Comparison of ENCODE assay signal across 9 mouse cellular contexts in genomic region chr12:40133194-40133572, GRCm38 (mm10). TPM values are rescaled to one million over a fixed set of nuclear protein-coding genes. Genes with fewer than 3 reads are reported as not detected.
DNase-seq lines count a peak whose midpoint lies in the region; ATAC-seq lines count a peak whose summit lies in the region.
"Had no signal": no experiment of that assay in that cellular context is flagged by ENCODE, and none has a peak within 500 bp of the region (broad histone marks: within the 10 kb centered on the region; RNA-seq: fewer than 3 reads in every experiment).

No protein-coding gene starts in this region.

- H3K9ac ChIP-seq in kidney, embryonic 14.5 days (ENCODE audit: low read depth, low read length), result peak overlapping the region; percentile 42; the same call in 1 of the 2 replicates
- no peak overlapping the region for H3K9ac ChIP-seq in embryonic facial prominence, embryonic 14.5 days (ENCODE audit: low read depth, low read length)
- H3K9ac ChIP-seq in intestine, embryonic 15.5 days, result no peak overlapping the region
- H3K9ac ChIP-seq in midbrain, embryonic 15.5 days, result peak overlapping the region; percentile 41; the same call in 1 of the 2 replicates

- peak overlapping the region; percentile 51 for H3K4me3 ChIP-seq in kidney, embryonic 14.5 days (ENCODE audit: low read length)
- peak overlapping the region; percentile 46 for H3K4me3 ChIP-seq in embryonic facial prominence, embryonic 14.5 days (ENCODE audit: low read depth, low read length)
- peak overlapping the region; percentile 44 for H3K4me3 ChIP-seq in intestine, embryonic 15.5 days (replicated peaks)
- H3K4me3 ChIP-seq in midbrain, embryonic 15.5 days, result peak overlapping the region; percentile 43

- 17% methylated on average over 10 of the region's 10 CpGs for WGBS in kidney, embryonic 14.5 days
- 14% methylated on average over 10 of the region's 10 CpGs for WGBS in embryonic facial prominence, embryonic 14.5 days
- 13% methylated on average over 10 of the region's 10 CpGs for WGBS in intestine, embryonic 15.5 days
- 17% methylated on average over 10 of the region's 10 CpGs for WGBS in midbrain, embryonic 15.5 days

- no peak for ATAC-seq in kidney, embryonic 14.5 days (ENCODE audit: low FRiP score, low TSS enrichment)
- ATAC-seq in embryonic facial prominence, embryonic 14.5 days (ENCODE audit: low read depth), result no peak
- 0 out of 2 replicates have a peak, but pooled peaks have one; percentile 3 for ATAC-seq in intestine, embryonic 15.5 days
- peak; percentile 15 for ATAC-seq in midbrain, embryonic 15.5 days (replicated peaks)

- H3K27me3 ChIP-seq in kidney, embryonic 14.5 days (ENCODE audit: control insufficient read depth, insufficient read depth, low read length), result peaks cover 18% of the 10 kb centered on the region
- peaks cover 29% of the 10 kb centered on the region for H3K27me3 ChIP-seq in embryonic facial prominence, embryonic 14.5 days (replicated peaks; ENCODE audit: control insufficient read depth, insufficient read depth, low read length)
- no peaks in the 10 kb centered on the region for H3K27me3 ChIP-seq in intestine, embryonic 15.5 days (replicated peaks)
- H3K27me3 ChIP-seq in midbrain, embryonic 15.5 days (replicated peaks), result peaks cover 19% of the 10 kb centered on the region

- peak overlapping the region; percentile 81 for H3K4me2 ChIP-seq in kidney, embryonic 14.5 days (replicated peaks; ENCODE audit: low read depth, low read length)
- H3K4me2 ChIP-seq in embryonic facial prominence, embryonic 14.5 days (ENCODE audit: low read depth, low read length), result peak overlapping the region; percentile 86
- H3K4me2 ChIP-seq in intestine, embryonic 15.5 days (replicated peaks), result peak overlapping the region; percentile 81
- peak overlapping the region; percentile 95 for H3K4me2 ChIP-seq in midbrain, embryonic 15.5 days

- H3K4me1 ChIP-seq in kidney, embryonic 14.5 days (ENCODE audit: control insufficient read depth, insufficient read depth, low read length), result 0 out of 2 replicates have a peak, but pooled peaks cover 3% of the 10 kb centered on the region
- H3K4me1 ChIP-seq in embryonic facial prominence, embryonic 14.5 days (ENCODE audit: control insufficient read depth, insufficient read depth, low read length), result peaks cover 3% of the 10 kb centered on the region; the same call in 1 of the 2 replicates
- no peaks in the 10 kb centered on the region for H3K4me1 ChIP-seq in intestine, embryonic 15.5 days (replicated peaks)
- H3K4me1 ChIP-seq in midbrain, embryonic 15.5 days, result peaks cover 16% of the 10 kb centered on the region

- no peaks in the 10 kb centered on the region for H3K36me3 ChIP-seq in kidney, embryonic 14.5 days (ENCODE audit: control insufficient read depth, insufficient read depth, low read length)
- H3K36me3 ChIP-seq in embryonic facial prominence, embryonic 14.5 days (ENCODE audit: control insufficient read depth, insufficient read depth, low read length), result no peaks in the 10 kb centered on the region
- H3K36me3 ChIP-seq in intestine, embryonic 15.5 days, result no peaks in the 10 kb centered on the region
- H3K36me3 ChIP-seq in midbrain, embryonic 15.5 days (replicated peaks), result no peaks in the 10 kb centered on the region

- no peak overlapping the region for H3K27ac ChIP-seq in kidney, embryonic 14.5 days (ENCODE audit: low read depth, low read length)
- H3K27ac ChIP-seq in embryonic facial prominence, embryonic 14.5 days (replicated peaks; ENCODE audit: low read depth, low read length), result no peak overlapping the region
- no peak overlapping the region for H3K27ac ChIP-seq in intestine, embryonic 15.5 days
- no peak overlapping the region for H3K27ac ChIP-seq in midbrain, embryonic 15.5 days

- no peak for DNase-seq in kidney, postnatal 10 days
- DNase-seq in embryonic facial prominence, embryonic 14.5 days (ENCODE audit: low spot score), result no peak
- DNase-seq in cerebellum, adult 18-20 months, result no peak
- DNase-seq in cerebellum, postnatal 36 days, result no peak
- no peak for DNase-seq in frontal cortex, postnatal 10 days (ENCODE audit: low spot score in 2 of 2)
- DNase-seq: cerebellum, adult 11 months had no signal

- H3K9me3 ChIP-seq in kidney, embryonic 14.5 days (ENCODE audit: control insufficient read depth, low read length), result no peaks in the 10 kb centered on the region
- H3K9me3 ChIP-seq in embryonic facial prominence, embryonic 14.5 days (ENCODE audit: control insufficient read depth, low read length), result no peaks in the 10 kb centered on the region
- no peaks in the 10 kb centered on the region for H3K9me3 ChIP-seq in intestine, embryonic 15.5 days
- H3K9me3 ChIP-seq in midbrain, embryonic 15.5 days, result no peaks in the 10 kb centered on the region

RNA-seq across cellular contexts. Expression of gene Scin, which starts 0.8 kb away (rescaled TPM):
- polyA plus RNA-seq in kidney, embryonic 14.5 days (2014; fragmentation: Nextera tagmentation; extraction: Ambion mirVana), result 5.2 and 8.4 TPM in 2 replicates
- polyA plus RNA-seq in embryonic facial prominence, embryonic 14.5 days (2014; fragmentation: Nextera tagmentation; extraction: Ambion mirVana), result 4.7 and 5.8 TPM in 2 replicates
- 43.7 and 46.1 TPM in 2 replicates for polyA plus RNA-seq in intestine, embryonic 15.5 days (2015; fragmentation: Nextera tagmentation; extraction: Ambion mirVana)
- polyA plus RNA-seq in midbrain, embryonic 15.5 days (2015; fragmentation: Nextera tagmentation; extraction: Ambion mirVana), result 0.06 TPM in 1 of 2 replicates, not detected in the other

Comparison
In these comparisons a context has a peak if more than half of its experiments do, and no peak if none do; other contexts are left out.
1. ATAC-seq: peak in intestine, embryonic 15.5 days (single experiment) and midbrain, embryonic 15.5 days (single experiment); none in kidney, embryonic 14.5 days (single experiment) and embryonic facial prominence, embryonic 14.5 days (single experiment).
2. H3K9ac ChIP-seq: peak in kidney, embryonic 14.5 days (single experiment) and midbrain, embryonic 15.5 days (single experiment); none in embryonic facial prominence, embryonic 14.5 days (single experiment) and intestine, embryonic 15.5 days (single experiment).
3. Peak in every context shown above with its lines, with median percentiles within 50 percentile points of each other: H3K4me2 ChIP-seq and H3K4me3 ChIP-seq.